Mouse (Mus musculus) ZHBTc4 (cell line): ENCODE data around the gene Apc2.

Source experiments
- DNase-seq: peaks from one replicate; pipeline ENCODE4 v3.0.0-alpha.2; 2011; ENCODE audit warnings: low read depth, low spot score

The Apc2 gene

DNA sequence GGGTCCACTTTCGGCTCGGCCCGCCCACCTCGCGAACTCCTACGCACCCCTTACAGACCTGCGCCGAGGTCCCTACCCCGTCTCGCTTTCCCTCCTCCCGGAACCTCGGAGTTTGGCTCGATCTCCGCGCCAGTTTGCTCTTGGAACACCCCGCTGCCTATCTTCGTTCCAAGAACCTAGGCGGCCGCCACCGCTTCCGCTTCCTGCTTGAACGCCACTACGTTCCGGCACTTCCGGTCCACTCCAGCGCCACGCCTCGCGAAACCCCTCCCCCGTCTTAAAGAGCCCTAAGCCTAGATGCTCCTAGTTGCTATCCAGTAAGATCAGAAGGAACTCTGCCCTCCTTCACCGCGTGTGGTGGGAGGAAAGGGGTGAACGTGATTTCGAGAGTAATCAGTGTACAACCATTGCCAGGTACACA is 24.6 kb downstream of the Apc2 start, which contains the start of gene 2310011J03Rik:
Gene 2310011J03Rik (minus strand): TSS at position 198 of the 421 bp plus-strand sequence.
- peak; percentile 96 for DNase-seq

DNA sequence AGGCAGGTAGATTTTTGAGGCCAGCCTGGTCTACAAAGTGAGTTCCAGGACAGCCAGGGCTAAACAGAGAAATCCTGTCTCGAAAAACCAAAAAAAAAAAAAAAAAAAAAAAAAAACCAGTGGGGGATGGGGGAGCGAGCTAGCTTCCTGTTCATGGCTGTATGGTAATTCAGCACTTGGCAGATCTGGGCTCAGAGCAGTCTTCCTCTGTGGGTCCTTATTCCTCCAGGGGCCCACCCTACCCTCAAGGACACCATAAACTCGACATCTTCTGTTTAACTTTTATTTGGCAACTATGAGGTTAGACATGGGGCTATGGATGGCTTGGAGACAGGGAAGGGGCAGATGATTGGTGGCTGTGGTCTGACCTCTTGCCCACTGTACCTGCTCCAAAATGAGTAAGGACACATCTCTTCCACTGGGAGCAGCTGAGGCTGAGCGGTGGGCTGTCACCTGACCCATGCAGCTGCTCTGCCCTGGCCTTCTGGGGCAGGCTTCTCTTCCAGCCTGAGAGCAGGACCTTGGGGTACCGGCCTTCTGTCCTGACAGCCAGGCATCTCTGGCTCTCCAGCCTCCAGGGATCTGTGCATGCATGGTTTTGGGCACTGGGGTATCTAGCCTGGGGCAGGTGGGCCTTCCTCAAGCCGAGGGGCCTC is 25.4 kb downstream of the Apc2 start:
- no peak for DNase-seq

DNA sequence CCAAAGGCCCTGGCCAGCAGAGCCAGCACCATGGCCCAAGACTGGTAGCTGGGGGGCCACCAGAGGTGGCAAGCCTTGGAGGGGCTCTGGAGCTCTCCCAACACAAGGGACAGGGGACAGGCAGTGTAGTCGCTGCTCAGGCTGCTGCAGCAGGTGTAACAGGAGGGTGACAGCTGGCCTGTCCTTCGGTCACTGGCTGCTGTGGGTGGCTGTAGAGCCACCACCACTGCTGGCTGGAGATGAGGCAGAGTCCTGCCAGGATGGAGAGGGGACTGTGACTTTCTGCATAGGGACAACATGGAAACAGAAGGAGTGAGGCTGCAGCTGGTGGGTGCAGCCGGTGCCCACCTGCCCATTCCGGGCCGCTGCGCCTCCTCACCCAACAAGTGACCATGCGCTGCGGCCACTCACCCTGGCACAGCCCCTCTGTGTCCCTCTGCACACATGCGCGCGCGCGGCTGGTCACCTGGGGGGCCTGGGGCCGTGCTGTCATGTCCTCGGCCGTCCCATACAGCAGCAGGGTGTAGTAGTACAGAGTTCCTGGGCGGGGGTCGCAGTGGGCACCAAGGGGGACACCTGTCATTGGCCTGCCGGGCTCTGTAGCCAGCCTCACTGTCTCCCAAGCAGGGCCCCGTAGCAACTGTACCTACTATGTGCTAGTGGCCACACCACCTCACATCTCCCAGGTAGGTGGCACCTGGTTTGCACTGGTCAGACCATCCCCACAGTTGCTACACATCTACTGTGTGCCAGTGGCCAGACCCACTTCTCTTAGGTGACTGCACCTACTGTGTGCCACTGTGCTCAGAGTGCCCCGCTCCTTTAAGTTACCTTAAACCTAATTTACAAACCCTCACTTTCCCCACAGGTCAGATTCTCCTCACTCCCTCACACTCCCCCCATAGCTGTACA is 26.1 kb downstream of the Apc2 start:
- no peak for DNase-seq

DNA sequence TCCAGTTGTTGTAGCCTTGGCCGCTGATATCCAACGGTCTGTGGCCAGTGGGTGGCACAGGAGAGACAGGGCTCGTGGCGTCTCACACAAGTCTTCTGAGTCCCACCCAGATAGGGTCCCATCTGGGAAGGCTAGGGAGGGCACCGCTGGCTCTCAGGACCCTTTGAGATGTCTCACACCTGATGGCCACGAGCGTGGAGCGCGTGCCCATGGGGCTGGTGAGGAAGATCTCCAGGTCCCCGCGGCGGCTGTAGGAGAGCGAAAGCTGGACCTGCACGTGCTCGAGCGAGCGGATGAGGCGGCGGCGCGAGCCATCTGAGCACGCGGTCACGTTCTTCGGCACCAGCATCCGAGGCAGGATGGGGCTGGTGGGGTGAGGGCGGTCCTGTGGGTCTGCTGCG is 27.0 kb downstream of the Apc2 start:
- no peak for DNase-seq

DNA sequence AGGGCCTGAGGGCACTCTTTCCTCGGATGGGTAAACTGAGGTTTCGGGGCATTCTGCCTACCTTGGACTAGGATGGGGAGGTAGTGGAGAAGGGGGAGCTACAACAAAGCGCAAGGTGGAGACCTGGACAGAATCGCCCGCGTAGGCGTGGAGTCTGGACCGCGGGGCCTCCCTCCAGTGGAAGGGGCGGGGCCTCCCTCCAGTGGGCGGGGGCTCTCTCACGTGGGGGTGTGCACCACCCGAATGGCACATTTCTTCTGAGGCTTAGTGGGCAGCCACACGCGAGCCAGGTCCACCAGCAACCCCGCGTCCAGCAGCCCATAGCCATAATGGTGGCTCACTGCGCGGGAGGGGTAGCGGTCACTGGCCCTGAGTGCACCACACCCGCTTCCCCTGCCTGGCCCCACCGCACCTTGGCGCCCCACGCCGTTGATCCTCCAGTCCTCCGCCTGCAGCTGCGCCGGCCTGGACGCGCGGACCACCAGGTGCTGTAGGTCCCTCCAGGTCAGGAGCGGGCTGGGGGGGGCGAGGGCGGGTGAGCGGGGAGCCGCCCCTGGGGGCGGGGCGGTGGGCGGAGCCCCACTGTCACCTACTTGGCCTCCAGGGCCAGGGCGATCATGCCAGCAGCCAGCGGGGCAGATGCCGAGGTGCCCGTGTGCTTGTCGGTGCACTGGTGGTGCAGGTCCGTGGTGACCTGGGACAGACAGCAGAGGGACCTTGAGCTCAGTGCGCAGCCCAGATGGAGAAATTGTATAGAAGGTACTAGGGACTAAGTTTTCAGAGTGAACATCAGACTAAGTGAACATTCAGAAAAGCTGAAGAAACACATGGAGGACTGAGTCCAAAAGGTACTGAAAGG is 27.7 kb downstream of the Apc2 start:
- peak; percentile 55 for DNase-seq

DNA sequence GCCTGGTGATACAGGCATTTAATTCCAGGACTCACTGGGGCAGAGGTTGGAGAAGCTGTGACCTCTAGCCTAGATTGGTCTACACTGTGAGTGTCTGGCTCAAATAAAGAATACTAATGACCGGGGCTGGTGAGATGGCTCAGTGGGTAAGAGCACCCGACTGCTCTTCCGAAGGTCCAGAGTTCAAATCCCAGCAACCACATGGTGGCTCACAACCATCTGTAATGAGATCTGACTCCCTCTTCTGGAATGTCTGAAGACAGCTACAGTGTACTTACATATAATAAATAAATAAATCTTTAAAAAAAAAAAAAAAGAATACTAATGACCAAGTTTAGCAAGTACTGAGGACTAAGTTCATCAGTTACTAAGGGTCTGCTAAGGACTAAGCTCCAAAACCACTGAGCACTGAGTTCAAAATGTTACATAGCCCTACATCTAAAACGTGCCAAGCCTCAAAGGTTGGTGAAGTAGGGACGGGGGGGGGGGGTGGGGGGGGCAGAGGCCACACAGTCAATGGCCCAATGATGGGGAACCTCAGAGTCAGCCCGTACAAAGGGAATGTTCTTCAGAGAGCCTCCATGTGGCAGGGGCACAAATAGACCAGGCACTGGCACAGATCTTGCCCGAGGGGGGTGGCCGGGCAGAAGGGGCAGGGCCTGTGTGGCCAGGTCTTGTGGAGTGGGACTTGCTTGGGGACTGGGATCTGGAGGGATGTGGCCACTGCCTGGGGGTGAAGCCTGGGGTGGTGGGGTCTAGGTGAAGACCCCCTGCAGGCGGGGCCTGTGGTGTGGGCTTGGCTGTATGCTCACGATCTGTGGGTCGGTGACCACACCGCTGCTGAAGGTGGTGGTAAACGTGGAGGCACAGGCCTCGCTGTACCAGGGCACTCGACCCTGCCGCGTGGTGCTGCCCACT is 28.6 kb downstream of the Apc2 start:
- no peak for DNase-seq

DNA sequence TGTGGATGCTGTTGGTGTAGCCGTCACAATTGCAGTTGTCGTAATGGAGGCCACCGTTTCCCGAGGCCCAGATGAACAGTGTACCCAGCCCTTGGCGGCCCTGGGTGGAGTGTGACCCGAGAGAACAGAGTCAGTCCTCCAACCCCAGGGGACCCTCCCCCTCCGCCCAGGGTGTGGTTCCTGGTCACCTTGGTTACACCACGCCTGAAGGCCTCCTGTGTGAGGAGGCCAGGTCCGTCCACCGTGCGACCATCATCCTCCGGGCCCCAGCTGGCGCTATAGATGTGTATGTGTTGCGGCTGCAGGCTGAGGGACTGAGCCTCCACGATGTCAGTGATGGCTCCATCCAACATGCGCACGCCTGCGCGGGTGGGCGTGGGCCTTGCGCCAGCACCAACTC is 29.3 kb downstream of the Apc2 start:
- no peak for DNase-seq

DNA sequence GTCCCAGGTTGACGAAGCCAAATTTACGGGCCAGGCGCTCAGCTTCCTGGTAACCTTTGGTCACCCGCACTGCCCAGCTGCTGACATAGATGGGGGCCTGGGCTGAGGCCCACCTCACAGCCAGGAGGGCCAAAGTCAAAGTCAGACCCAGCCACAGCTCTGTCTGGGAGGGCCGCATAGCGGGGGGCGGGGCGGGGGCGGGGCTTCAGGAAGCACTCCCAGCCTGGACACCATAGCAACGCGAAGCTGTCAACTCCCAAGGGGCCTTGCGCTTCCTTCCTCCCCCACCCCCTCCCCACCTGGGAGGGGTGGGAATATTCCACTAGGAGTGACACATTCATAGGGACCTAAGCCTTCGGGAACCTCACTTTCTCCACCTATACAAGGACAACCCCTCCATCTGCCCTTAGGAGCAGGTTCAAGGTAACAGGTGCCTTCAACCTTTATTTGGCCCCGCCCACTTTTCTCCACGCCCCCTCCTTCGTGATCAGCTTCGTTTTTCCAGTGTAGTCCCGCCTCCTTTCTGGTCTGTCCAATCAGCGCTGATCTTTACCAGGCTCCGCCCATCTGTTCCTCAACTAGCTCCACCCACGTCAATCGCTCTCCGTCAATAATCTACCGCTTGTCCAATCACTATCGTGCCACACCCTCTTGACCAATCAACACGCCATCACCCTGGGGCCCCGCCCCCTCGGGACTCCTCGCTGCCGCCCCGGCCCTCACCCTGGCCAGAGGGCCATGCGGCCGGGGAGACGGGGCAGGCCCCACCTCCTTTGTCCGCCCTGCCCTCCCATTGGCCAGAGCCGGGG is 33.7 kb downstream of the Apc2 start, which contains the start of the genes Pcsk4 and Reep6:
Gene Pcsk4 (minus strand): TSS at position 226 of the 809 bp plus-strand sequence.
Gene Reep6 (plus strand): TSS at position 681 of the 809 bp plus-strand sequence.
- peak; percentile 100 for DNase-seq

DNA sequence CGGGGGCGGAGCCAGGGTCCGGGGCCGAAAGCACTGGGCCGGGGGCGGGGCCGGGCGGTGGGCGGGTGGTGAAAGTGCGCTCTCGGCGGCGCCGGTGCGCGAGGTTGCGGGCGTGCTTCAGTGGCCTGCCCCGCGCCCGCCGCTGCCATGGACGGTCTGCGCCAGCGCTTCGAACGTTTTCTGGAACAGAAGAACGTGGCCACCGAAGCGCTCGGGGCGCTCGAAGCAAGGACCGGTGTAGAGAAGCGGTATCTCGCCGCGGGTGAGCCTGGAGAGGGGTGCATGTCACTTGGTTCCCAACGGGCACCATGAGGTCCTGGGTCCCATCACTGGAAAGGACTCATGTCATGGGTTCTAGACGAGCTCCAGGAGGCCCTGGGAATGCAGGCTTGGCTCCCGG is 34.3 kb downstream of the Apc2 start:
- DNase-seq = no peak

DNA sequence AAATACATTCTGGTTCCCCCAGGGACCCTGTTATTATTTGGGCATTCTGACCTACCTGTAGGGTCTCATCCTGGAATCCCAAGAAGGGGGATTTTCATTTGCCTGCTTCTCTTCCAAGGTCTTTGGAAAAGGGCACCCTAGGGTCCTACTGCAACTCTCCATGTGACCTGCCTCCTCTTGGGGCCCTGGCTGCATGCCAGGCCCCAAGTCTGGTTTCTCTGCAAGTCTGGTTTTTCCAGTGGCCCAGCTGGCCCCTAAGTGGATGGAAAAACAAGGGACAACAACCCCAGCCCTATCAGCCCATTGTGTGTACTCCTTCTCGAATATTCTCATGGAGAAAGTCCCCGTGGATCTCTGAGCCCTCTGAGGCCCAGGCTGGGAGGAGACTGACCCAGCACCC is 35.1 kb downstream of the Apc2 start:
- DNase-seq = no peak

DNA sequence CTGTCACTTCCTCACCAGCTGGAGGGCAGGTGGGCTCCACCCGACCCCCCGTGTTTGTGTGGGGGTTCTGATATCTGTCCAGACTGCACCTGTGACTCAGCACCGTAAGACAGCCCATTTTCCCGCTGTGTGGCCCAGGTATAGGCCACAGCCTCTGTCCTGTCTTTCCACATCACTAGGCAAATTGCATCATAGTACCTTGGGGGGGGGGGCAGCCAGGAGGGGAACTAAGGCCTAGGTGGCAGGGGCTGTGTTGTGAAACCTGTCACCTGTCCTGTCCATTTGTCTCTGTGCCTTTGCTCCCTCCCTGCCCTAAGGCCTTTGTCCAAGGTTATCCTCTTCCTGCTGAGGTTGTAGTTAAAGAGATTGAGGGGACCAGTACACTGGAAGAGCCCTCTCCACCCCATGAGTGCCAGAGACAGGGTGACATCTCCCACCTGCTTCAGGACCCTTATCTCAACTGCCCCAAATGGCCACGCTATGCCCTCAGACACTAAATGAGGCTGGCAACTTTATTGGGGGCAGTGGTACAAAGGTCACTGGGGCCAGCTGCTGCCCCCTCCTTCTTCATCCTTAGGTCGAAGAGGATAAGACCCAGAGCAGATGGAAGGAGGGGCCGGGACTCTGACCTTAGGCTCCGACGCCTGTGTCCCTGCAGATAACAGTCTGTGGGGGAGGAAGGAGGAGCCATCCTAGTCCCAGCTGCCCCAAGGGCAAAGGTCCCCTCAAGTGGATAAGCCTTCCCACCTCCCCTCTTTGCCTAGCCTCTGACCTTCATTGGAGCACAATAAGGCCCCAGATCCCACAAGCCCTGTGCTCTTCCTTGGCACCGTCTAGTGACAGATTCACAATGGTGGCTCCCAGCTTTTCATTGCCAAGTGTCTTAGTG is 36.1 kb downstream of the Apc2 start:
- DNase-seq = no peak

DNA sequence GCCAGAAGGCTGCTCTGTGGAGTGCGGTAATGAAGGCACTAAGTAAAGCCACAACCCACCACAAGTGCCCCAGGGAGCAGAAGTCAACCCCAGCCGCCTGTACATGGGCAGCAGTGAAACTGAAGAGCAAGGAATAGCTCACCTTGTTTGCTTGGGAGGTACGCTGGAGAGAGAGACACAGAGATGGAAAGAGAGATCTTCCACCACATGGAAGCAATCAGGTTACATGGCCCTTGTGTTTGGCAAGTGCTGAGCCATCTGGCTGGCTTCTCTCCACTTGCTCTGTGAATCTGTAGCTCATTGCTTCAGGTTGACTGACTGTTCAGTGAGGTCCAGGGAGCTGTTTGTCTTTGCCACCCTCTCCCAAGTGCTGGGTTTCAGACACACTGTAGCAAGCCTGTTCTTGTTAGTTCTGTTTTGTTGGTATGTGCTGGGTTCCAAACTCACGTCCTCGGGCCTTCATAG is 36.8 kb downstream of the Apc2 start:
- DNase-seq = no peak

DNA sequence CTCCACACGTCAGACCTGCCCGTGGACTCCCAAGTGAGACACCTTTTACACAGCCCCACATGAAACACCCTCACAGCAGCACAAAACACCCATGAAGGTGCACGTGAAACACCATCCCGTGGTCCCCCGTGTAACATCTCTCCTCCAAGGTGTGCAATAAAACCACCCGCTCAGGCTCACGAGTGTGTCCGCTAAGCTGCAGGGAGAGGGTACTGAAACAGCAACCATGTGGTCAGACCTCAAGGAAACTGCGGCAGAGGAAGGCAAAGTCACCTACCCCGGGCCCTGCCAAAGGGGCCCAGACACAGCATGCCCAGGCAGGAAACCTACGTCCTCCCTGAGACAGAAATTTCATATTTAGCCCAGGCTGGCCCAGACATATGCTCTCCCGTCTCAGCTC is 40.5 kb downstream of the Apc2 start:
- DNase-seq = no peak

DNA sequence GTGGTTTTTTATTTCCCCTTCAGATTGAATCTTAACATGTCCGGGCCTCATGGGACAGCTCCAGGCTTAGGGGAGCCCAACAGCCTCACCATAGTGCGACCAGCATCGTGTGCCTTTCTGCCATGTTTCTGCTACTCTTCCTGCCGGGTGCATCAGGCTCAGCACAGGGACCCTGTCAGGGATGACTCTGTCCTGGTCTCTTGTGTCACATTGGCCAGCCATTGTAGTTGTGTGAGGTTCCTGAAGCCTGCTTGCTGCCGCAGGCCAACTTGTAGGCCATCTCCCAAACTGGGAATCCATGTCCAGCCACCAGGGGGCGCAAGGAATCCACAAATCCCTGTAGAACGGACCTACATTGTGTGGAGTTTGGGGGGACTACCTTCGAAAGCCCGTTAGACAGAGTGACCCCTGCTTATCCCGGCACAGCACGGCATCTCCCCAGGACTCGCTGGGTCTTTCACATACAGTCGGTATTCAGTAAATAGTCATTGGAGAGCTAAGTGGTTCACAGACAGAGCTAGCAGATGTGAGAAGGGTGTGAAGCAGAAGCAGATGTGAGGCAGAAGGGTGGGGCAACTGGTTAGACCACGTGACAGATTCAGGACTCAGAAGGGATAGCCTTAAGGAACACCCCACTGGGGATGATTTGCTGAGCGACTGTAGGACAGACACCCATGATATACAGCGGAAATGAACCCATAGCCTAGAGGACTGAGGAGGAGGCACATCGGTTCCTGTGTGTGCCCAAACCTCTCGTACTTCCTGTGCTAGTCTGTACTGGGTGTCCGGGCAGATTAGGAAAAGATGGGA is 44.4 kb downstream of the Apc2 start:
- peak; percentile 90 for DNase-seq

DNA sequence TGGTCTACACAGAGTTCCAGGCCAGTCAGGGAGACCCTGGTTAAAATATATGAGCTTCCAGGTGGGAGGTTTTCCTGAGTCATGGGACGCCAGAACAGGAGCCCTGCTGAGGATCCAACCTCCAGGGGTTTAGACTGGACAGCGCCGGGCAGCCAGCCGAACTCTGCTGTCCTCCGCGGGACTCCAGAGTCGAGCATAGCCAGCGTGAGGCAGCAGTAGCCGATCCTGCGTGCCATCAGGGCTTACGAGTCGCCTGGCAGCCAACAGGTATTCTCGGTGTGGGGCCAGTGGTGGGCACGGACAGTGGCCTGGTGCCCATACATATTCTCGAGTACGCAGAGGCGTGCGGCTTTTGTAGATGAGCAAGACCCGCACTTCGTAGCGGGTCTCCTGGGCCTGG is 45.2 kb downstream of the Apc2 start:
- DNase-seq = no peak

DNA sequence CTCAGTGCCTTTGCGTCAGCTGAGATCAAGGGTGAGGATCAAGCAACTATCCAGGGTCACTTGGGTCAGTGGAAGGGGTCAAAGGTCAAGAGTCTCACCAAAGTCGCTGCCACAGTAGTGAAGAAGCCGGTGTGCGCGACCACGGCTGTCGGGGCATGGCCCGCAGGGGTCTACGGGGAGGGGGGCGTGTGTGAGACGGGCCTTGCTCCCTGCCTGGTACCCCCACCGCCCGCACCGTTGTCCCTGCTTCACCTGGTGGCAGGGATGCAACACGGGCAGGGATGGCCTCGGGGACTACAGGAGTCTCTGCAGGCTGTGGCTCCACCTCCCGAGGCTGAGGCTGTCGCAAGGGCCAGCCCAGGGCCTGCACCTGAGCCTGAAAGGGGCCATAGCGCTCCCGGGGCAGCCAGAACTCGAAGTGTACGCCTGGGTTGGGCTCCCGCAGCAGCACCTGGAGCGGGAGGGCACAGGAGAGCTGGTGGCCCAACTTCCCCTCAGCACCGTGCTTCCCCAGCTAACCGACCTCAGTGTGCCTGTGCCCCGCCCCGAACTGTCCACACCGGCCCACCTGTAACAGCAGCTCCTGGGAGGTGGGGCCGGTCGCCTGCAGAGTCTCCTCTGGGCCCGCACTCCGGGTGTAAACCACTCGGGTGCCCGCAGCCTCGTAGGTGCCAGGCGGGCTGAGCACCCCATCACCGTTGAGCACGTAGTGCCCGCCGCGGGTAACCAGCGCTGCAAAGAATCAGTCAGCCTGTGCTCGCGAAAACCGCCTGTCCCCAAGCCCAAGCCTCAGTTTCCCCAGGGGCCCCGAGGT is 45.9 kb downstream of the Apc2 start:
- no peak for DNase-seq

DNA sequence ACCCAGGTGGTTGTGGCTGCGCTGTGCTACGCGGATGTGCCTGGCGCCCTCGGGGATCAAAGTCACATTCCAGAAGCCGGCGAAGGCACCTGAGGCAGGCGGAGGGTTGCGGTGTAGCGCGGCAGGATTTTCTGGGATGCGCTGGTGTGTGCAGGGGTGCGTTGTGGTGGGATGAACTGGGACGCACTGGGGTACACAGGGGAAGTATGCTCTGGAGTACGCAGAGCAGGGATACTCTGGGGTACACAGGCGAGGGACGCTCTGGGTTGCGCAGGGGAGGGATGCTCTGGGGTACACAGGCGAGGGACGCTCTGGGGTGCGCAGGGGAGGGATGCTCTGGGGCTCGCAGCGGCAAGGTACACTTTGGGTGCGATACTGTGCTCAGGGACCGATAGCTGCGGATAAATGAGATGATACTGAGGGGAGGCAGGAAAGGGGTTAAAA is 46.5 kb downstream of the Apc2 start:
- no peak for DNase-seq
